Mouse (Mus musculus): ENCODE results near the gene Kpna3.

DNA sequence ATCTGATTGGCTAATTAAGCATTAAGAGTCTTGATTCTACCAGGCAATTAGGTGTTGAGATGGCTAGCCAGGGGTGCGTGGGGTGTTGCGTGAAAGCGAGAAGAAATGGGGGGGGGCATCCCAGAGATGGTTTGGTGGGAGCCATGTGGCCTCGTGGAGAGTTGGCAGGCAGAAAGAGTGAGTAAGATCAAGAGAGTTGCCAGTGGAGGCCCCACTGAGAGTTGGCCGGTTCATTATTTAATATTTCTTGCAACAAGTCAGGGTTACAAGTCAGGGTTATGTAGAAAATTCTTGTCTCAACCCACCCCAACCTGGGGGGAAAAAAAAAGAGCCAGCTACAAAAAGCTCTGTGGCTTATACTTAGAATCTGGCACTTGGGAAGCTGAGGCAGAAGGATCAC is 24.4 kb downstream of the Kpna3 start:
- TF ChIP-seq CTCF (IDR thresholded peaks at IDR 0.05; ENCODE audit: borderline replicate concordance, extremely low read depth, insufficient read depth, insufficient read length) = no peak
- TF ChIP-seq POLR2A (IDR thresholded peaks at IDR 0.05; ENCODE audit: borderline replicate concordance, extremely low read depth, insufficient read depth, insufficient read length, poor library complexity, severe bottlenecking) = no peak

Measured in brain, embryonic 14.5 days (tissue).